Mouse (Mus musculus): ENCODE results near the gene Ssbp4.

DNA sequence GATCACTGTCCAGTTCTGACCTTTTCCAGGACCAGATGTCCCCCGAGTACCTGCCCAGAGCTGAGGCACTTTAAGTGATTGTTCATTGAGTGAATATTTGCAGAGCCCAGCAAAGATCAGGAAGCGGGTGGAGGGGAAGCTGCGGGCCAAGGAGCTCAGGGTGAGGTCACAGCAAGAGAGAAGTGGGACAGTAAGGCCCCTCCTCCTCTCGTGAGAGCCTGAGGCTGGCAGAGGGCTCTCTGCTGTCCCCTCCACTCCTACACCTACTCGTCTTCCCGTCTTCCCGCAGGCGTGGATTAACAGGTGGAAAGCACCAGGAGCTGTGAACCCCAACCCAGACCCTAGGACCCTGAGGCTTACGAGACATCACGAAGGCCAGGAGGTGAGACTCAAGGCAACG lies 8.0 kb upstream of the Ssbp4 start:
- TF ChIP-seq POLR2A (IDR thresholded peaks at IDR 0.05; ENCODE audit: low read depth, low read length) (no peak), CTCF (IDR thresholded peaks at IDR 0.05; ENCODE audit: borderline replicate concordance, insufficient read depth, low read length) (no peak)
